Mouse (Mus musculus): ENCODE data around the gene Hmgxb4. TPM values are rescaled to one million over a fixed set of nuclear protein-coding genes. Genes with fewer than 3 reads are reported as not detected.
"Not testable (repeated sequence)": the region's sequence is repeated elsewhere in the genome, so short reads cannot be mapped to it uniquely, and the experiment has no call there.

Gene Hmgxb4
- polyA plus RNA-seq (2015; fragmentation: Nextera tagmentation; extraction: Ambion mirVana), result 29.6 and 30.0 TPM in 2 replicates

DNA sequence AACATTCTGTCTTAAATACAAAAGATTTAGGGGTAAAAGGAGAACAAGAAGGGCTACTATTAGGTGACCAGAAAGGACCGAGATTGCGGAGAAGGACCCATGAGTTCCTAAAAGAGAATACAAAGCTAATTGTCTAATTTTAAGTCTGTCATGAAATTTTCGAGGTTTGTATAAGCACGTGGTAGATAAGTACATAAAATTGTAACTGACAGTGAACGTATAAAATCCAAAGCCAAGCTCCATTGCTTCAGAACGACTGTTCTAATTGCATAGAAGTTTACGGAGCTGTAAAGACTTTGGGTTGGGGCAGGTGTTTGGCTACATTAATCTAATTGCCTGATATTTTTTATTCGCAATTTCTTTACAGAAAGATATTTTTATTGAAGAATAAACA is at the start of gene Hmgxb4:
Gene Hmgxb4 (plus strand): TSS at position 276 of the 394 bp plus-strand sequence.
- no peak for DNase-seq (ENCODE audit: low spot score)

DNA sequence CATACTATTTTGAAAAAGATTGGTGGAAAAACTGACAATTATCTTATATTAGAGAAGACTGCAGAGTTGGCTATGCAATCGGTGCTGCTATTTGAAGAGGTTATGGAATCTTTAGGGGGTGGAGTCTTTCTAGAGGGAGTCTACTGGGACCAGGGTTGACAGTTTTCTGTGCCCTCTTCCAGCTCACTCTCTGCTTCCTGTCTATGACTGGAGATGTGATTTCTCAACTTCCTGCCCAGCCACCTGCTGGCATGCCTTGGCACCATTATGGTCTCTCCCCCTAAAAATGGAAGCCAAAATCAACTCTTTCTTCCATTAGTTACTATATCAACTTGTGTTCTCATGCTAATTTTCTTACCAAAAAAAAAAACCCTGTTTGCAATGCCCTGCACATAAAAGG is 43.7 kb upstream of the Hmgxb4 start:
- no peak for DNase-seq (ENCODE audit: low spot score)

DNA sequence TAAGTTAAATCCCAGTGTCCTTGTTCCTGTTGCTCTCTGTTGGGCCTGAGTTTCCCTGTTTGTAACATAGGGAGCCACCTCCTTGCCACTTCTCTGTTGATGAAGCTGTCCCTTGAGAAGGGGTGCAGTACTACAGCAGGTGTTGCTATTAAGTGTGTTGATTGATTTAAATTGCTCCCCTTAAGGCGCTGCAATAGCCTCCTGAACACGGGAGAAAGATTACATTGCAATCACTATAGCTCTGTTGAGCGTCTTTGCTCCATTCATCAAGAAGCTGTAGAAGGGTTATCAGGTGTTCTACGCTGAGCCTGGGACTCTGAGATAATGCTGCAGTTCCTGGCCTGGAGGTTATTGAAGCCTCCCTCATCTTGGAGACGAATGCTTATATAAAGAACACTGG is 29.2 kb upstream of the Hmgxb4 start:
- DNase-seq (ENCODE audit: low spot score), result no peak

DNA sequence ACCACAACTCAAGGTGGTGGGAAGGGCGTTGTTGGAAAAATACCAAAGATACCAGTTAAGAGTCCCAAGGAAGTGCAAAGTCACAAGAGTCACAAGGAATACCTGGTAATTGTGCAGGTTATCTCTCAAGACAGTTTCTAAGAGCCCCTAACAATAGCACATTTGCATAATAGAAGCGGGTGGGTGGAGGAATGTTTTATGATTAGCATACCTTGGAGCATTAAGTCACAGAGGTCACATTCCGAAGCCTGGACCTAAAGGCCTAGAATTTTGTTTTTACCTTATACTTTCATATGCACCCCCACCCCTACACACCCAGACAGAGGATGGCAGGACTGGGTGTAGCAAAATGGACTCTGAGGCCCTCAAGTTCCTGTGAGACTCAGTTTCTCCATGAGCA is 22.9 kb upstream of the Hmgxb4 start:
- DNase-seq (ENCODE audit: low spot score), result not testable (repeated sequence)

DNA sequence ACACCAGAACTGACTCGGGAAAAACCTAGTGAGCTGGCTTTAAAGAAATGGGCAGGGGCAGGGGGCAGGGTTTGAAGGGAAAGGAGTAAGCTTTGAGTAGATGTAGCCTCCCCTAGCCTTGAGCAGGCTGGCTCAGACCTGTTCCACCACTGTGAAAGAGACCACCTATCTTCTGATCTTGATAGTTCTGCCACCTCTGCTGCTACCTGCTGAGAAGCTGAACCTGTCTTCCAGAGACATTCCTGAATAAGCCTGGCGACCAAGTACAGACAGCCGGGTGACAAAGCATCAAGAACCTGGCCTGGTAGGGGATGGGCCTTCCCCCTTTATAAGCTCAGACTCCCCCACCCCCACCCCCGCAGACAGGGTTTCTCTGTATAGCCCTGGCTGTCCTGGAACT is 21.5 kb upstream of the Hmgxb4 start:
- no peak for DNase-seq (ENCODE audit: low spot score)

DNA sequence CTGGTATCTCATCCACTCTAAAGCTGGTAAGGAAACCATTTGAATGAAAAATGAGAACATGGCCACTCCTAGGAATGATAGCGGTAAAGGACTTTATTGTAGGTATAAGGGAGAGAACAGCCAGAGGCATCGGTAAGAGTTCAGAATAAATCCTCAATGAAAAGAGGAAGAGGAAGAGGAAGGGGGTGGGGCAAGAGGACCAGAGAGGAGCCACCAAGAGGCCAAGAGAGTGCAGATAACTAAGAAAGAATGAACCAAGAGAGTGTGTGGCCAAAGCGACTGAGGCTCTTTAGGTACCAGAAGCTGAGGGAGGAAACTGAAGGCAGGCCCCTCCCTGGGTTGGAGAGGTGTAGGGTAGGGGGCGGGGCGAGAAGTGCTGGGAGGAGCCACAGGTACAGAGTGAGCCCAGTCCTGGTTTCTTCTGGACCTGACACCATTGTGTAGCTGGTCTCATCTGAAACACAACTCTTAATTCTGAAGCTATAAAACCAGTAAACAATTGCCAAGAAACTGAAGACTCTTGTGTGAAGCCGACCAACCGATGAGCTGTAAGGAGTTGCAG is 20.8 kb upstream of the Hmgxb4 start:
- no peak for DNase-seq (ENCODE audit: low spot score)

DNA sequence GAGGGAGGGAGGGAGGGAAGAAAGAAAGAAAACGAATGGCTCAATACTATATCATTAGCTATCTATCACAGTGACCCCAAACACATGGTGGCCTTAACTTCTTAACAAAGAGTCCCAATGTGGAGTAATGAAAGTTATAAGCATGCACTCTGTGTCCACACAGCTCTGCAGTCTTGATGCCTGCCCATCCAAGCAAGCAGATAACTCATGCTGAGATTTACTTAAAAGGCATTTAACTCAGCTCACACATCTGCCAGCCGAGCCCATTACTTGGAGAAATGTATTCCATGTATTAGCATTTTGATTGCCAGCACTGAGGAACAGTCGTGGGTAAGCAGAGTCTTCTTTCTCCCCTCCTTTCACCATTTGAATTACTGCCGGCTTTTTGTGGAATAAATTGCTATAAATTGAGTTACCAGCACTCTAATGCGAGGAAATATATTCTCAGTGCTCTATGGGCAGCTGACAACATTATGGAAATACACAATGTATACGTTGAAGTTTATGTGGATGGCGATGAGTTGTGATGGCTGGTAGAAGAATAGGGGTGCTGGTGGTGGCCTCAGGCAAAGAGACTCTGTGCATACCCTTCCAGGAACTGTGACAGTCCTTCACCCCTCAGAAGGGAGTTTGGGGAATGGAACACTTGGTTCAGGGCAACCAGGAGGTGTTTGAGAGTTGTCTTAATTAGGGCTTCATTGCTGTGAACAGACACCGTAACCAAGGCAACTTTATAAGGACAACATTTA is 19.9 kb upstream of the Hmgxb4 start:
- DNase-seq (ENCODE audit: low spot score), result no peak

DNA sequence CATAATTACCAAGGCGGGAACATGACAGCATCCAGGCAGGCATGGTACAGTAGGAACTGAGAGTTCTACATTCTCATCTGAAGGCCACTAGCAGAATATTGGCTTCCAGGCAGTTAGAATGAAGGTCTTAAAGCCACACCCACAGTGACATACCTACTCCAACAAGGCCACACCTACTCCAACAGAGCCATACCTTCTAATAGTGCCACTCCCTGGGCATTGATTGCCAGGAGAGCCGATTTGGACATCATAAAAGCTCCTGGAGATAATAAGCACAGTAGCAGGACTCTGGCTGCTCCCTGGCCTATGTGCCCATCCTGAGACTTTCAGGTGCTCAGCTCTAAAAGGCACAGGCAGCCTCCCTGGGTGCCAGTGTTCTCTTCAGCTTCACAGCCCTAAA is 19.3 kb upstream of the Hmgxb4 start:
- no peak for DNase-seq (ENCODE audit: low spot score)

DNA sequence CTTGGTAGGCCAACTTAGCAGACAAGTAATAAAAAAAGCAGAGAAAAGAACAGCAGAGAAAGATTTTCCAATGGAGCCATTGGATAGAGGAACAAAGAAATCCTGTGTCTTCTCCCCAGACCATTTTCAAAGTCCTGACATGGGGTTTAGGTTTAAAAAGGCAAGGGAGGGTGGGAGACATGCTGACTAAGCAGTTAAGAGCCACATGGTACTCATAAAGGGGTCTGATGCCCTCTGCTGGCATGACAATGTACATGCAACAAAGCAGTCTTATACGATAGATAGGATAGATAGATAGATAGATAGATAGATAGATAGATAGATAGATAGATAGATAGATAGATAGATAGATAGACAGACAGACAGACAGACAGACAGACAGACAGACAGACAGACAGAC is 15.7 kb upstream of the Hmgxb4 start:
- peak; percentile 36 for DNase-seq (ENCODE audit: low spot score)

DNA sequence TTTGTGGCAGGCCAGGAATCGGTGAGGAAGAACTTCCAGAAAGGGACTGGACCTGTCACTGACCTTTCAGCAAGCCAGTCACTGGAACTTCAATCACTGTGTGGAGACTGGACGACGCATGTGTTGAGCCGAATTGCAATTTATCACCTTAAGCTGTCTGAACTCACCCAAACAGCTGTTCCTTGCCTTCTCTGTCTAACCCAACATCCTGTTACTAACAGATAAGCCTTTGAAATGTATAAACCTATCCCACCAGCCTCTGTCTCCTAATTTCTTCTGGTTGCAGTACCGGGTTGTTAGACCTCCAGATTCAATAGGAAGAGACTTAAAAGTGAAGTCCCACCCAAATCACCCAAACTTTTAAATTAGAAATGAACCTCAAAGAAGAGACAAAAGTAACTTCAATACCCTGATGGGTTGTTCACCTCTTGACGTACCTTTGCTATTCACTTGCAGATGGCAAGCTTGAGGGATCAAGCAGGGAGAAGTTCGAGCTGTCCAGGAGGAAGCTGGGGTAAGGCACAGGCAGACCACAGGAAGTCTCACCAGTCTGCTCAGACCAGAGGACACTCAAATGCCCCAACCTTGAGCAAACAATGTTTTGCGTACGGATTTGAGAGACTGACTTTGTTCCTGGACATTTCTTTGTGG is 13.0 kb upstream of the Hmgxb4 start:
- peak; percentile 12 for DNase-seq (ENCODE audit: low spot score)

DNA sequence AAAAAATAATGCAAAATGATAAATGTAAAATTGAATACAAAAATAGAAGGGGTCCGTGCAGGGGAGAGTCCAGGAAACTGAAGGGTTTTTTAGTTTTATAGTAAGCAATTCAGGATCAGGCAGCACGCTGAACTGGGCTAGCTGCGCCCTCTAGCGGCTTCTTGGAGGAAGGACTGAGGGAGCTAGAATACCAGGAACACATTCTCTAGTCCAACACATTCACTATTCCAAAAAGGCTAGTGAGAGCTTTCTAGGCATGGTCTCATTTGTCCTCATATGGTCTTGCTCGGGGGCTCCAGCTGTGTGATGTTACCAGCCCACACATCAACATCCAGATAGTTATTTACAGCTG is 12.5 kb upstream of the Hmgxb4 start:
- peak; percentile 57 for DNase-seq (ENCODE audit: low spot score)

DNA sequence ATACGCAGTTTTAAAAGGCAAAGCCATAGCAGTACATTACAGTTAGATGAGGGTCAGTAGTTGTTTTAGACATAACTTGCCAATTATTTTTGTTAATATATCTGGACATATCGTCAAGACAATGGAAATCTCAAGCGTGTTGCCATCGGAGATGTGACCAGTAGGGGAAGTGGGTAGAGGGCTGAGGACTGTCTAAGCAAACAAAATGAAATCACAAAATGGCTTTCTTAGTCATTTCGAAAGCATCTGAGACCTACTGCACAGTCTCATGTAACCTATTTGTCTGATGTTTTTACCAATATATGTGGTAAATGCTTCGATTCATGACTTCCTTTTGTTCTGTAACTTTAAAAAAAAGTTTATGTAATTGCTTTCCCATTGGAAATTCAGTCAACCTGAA is 11.3 kb upstream of the Hmgxb4 start:
- no peak for DNase-seq (ENCODE audit: low spot score)

DNA sequence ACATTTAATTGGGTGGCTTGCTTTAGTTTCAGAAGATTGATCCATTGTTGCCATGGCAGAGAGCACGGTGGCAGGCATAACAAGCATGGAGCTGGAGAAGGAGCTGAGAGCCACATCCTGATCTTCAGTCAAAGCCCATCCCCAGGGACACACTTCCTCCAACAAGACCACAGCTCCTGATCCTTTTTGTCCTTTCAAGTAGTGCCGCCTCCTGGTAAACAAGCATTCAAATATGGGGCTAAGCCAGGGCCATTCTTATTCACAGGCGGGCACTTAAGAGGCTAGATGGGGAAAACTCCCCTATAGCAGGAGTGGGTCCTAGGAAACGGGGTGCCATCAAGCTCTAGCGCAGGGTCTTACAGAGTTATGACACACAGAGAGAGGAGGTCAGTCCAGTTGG is 5.7 kb upstream of the Hmgxb4 start:
- no peak for DNase-seq (ENCODE audit: low spot score)

DNA sequence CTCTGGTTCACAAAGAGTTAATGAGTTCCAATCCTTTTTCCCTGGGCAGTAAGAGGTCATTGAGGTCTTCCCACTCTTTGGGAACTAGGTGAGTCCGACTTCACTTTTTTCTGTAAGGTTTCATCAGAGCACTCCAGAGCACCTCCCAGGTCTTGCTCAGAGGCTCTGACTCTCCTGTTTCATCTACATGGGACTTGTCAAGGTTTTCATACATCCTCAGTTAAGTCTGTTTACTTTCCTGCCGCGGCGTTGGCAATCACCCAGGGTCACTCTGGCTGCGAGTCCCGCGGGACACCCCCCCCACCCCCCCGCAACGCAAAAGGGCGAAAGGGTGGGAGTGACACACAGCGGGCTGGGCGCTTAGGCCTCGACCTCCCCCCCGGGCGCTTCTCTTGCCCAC is 3.1 kb upstream of the Hmgxb4 start:
- no peak for DNase-seq (ENCODE audit: low spot score)

DNA sequence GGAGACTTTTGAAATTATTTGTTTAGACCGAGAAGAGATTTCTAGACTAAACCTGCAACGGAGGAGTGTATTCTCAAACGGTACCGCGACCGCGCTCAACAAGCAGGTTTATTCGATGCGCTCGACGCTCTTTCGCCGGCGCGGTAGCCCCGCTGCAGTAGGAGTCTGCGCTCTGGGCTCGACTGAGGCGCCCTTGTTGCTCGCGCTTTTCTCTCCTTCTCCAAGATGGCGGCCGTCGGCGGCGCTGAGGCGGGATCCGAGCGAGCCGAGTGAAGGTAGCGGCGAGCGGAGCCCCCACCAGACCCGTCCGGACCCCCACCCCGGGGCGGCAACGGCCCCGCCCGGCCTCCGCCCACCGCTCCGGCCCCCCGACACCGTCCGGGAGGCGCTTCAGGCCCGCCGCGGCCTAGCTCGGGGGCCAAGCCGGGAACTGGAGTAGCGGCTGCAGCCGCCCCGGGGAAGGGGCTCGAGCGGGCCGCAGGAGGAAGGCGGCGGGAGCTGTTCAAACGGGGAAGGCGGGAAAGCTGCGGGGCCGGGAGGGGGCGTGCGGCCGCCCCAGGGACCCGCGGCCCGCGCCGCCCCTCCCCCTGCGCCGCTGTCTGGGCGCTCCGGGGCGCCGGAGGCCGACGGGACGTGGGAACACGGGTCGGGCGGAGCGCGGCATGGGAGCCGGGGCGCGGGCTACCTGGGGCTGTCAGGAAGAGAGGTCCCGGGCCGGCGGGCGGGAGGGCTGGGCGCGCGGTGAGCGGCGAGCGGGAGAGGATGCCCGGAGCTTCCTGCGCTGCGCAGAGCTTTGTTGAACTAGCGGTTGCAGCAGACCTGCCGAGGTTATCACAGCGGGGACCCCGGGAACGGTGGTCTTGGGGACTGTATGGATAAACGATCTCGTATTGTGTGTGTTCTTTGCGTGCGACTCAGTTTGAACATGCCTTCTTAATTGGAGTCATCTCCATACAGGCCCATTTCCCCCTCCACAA is 607 bp downstream of the Hmgxb4 start:
- DNase-seq (ENCODE audit: low spot score), result peak; percentile 93

DNA sequence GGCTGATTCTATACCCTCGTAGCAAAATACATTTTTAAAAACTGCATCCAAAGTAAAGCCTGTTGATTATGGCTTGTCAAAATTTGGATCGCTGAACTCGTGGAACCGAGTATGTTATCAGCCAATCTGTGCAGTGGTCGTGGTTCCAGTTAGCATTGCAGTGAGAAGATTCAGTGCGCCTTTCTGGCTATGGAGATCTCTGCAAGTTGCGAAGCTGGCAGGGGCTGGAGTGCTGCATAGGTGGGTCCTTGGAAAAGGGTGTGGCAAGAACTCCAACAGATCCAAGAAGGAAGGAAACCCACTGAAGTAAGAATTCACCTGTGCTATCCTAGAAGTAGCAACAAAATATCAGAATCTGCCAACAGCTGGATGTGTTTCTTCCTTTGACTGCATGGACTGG is 1.4 kb downstream of the Hmgxb4 start:
- DNase-seq (ENCODE audit: low spot score), result peak; percentile 7

DNA sequence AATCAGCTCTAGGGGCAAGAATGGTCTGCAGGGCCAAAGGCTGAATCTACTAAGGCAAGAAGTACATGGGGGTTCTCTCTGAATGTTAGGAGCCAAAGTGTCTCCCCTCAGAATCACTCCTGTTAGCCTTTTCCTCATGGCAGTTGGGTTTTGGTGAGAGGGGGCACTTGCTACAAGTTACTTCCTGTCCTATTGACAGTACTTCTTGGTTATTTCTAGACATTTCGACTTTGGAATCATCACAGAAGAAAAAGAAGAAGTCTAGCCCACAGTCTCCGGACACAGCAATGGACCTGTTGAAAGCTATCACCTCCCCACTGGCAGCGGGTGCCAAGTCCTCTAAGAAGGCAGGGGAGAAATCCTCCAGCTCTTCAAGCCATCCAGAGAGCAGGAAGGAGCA is 7.3 kb downstream of the Hmgxb4 start:
- no peak for DNase-seq (ENCODE audit: low spot score)

DNA sequence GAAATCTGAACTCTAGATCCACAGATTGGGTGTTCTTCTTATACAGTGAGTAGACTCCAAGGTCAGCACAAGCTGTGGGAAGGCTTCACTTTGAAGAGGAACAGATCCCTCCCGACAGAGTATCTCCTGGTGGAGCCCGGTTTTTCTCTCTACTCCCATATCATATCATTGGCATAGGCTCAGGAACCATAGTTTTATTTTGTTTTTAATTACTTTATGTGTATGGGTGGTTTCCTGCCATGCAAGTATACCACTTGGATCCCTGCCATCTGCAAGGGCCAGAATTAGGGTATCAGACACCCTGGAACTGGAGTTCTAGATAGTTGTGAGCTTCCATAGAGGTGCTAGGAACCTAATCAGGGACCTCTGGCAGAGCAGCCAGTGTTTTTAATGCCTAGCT is 15.7 kb downstream of the Hmgxb4 start:
- no peak for DNase-seq (ENCODE audit: low spot score)

DNA sequence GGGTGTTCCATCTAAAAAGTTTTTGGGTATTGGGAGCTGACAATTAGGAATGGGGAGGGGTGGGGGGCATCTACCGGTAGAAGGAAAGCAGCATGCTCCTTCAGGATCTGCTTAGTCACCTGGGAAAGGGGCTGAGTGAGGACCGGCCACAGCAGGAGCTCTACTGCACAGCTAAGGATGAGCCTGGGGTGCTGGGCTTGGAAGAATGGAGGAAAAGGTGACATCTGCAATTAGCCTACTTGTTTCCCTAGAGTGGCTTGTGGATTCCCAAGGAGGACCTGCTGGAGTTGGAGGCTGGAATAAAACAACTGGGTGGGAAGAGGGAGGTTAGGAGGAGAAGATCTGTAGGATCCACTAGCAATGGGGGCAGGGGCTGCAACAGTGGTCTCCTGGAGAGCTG is 20.4 kb downstream of the Hmgxb4 start:
- DNase-seq (ENCODE audit: low spot score), result no peak

DNA sequence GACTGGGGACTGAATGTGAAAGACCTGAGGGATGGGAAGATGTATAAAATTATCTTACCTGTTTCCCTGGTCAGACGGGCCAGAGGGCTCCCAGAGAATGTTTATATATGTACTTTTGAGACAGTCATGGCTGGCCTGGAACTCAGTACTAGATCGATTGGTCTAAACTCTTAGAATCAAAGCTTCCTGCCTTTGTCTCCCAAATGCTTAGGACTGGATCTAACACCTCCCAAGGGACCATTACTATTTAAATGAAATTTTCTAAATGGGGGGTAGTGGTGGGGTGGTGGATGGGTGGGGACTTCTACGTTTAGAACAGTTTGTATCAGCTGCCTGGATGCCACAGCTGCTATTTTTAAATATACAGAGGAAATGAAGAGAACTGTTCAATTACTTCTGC is 20.8 kb downstream of the Hmgxb4 start:
- no peak for DNase-seq (ENCODE audit: low spot score)

DNA sequence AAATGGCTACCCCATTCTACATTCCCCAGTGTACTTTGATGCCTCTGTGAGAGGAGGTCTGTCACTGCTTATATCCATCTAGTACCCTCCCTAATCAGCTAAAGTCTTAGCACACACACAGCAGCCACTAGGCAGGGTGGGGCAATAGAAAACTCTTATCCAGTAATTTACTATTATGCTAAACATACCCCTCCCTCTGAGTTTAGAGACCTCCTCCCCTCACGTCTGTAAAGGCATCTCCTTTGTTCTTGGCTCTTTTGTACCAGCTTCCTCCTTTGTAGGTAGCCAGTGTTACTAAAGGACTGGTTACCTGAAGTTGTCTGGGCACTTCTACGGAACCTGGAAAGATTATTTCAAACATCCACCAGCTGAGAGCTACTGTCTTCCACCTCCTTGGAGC is 22.8 kb downstream of the Hmgxb4 start:
- no peak for DNase-seq (ENCODE audit: low spot score)

DNA sequence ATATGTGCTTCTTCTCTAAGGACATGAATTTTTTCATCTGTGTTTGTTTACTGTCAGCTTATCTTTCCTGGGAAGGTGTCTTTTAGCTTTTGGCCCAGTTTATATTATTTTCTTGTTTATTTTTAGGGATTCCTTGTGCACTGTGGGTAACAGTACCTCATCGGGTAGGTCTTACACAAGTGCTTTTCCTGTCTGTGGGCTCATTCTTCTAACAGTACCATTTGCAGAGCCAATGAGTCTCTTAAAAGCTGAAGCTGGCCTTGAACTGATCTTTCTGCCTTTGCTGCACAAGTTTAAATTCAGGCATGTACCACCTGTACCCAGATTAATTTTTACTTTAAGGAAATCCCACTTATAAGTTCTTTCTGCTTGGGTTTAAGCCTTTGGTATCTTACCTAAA is 23.3 kb downstream of the Hmgxb4 start:
- DNase-seq (ENCODE audit: low spot score), result no peak
